Mouse (Mus musculus): Measurements from ENCODE around the gene Cnbp.

Gene Cnbp

GRCm38 (mm10) chr6:87850900-87851614 lies at the start of gene Cnbp:
Gene Cnbp (minus strand): TSS chr6:87851106.
- peak; percentile 92 for DNase-seq (ENCODE audit: low spot score)

- DNase-seq (ENCODE audit: low spot score), result no peak
These were observed 47.1 kb upstream of the Cnbp start for GRCm38 (mm10) chr6:87898028-87898427.

GRCm38 (mm10) chr6:87893931-87894330 lies 43.0 kb upstream of the Cnbp start:
- no peak for DNase-seq (ENCODE audit: low spot score)

GRCm38 (mm10) chr6:87887594-87888233 lies 36.8 kb upstream of the Cnbp start, which contains the start of gene Copg1:
Gene Copg1 (plus strand): TSS chr6:87887814.
- peak; percentile 100 for DNase-seq (ENCODE audit: low spot score)

GRCm38 (mm10) chr6:87886721-87887120 lies 35.8 kb upstream of the Cnbp start:
- no peak for DNase-seq (ENCODE audit: low spot score)

- DNase-seq (ENCODE audit: low spot score), result peak; percentile 85
These were observed 31.9 kb upstream of the Cnbp start for GRCm38 (mm10) chr6:87882816-87883215.

- no peak for DNase-seq (ENCODE audit: low spot score)
These were observed 31.3 kb upstream of the Cnbp start for GRCm38 (mm10) chr6:87882221-87882620.

- DNase-seq (ENCODE audit: low spot score), result no peak
These were observed 28.7 kb upstream of the Cnbp start for GRCm38 (mm10) chr6:87879628-87880027.

- no peak for DNase-seq (ENCODE audit: low spot score)
These were observed 28.1 kb upstream of the Cnbp start for GRCm38 (mm10) chr6:87879010-87879409.

- DNase-seq (ENCODE audit: low spot score), result no peak
These were observed 25.2 kb upstream of the Cnbp start for GRCm38 (mm10) chr6:87876068-87876643.

GRCm38 (mm10) chr6:87875562-87875961 lies 24.7 kb upstream of the Cnbp start:
- DNase-seq (ENCODE audit: low spot score), result no peak

GRCm38 (mm10) chr6:87875083-87875482 lies 24.2 kb upstream of the Cnbp start:
- DNase-seq (ENCODE audit: low spot score), result no peak

- DNase-seq (ENCODE audit: low spot score), result no peak
These were observed 23.1 kb upstream of the Cnbp start for GRCm38 (mm10) chr6:87873963-87874362.

GRCm38 (mm10) chr6:87873104-87873503 lies 22.2 kb upstream of the Cnbp start:
- DNase-seq (ENCODE audit: low spot score), result no peak

GRCm38 (mm10) chr6:87871240-87871639 lies 20.3 kb upstream of the Cnbp start:
- DNase-seq (ENCODE audit: low spot score), result no peak

GRCm38 (mm10) chr6:87870440-87870839 lies 19.5 kb upstream of the Cnbp start:
- DNase-seq (ENCODE audit: low spot score), result no peak

GRCm38 (mm10) chr6:87868871-87869506 lies 18.1 kb upstream of the Cnbp start:
- DNase-seq (ENCODE audit: low spot score), result no peak

GRCm38 (mm10) chr6:87867256-87867655 lies 16.4 kb upstream of the Cnbp start:
- no peak for DNase-seq (ENCODE audit: low spot score)

GRCm38 (mm10) chr6:87866211-87866610 lies 15.3 kb upstream of the Cnbp start:
- no peak for DNase-seq (ENCODE audit: low spot score)

- DNase-seq (ENCODE audit: low spot score), result no peak
These were observed 6.2 kb upstream of the Cnbp start for GRCm38 (mm10) chr6:87857071-87857470.

- DNase-seq (ENCODE audit: low spot score), result no peak
These were observed 2.5 kb upstream of the Cnbp start for GRCm38 (mm10) chr6:87853446-87853845.

GRCm38 (mm10) chr6:87851871-87852270 lies 965 bp upstream of the Cnbp start:
- DNase-seq (ENCODE audit: low spot score), result no peak

Data from left cerebral cortex, adult 11 months (tissue).